Mouse (Mus musculus) cerebellum, adult 18-20 months (tissue): ENCODE data around the gene Clcn5.

Experiments
- DNase-seq, 2 experiments: peaks; one replicate each; pipeline ENCODE4 v3.0.0; 2021

The Clcn5 gene

GRCm38 (mm10) chrX:7190816-7191215, 128.3 kb downstream of the Clcn5 start:
- DNase-seq = no peak

GRCm38 (mm10) chrX:7188311-7188807, 130.8 kb downstream of the Clcn5 start:
- DNase-seq = peak; percentile 64 to 76

GRCm38 (mm10) chrX:7187455-7188310, 131.5 kb downstream of the Clcn5 start:
- DNase-seq = peak; percentile 12 to 26

- no peak for DNase-seq
Measured at GRCm38 (mm10) chrX:7170156-7170555, 149.0 kb downstream of the Clcn5 start.

GRCm38 (mm10) chrX:7168799-7169198, 150.4 kb downstream of the Clcn5 start:
- DNase-seq = no peak

- DNase-seq = no peak
Measured at GRCm38 (mm10) chrX:7157976-7158375, 161.2 kb downstream of the Clcn5 start.

- no peak for DNase-seq
Measured at GRCm38 (mm10) chrX:7156026-7156732, 163.0 kb downstream of the Clcn5 start.

- DNase-seq = no peak
Measured at GRCm38 (mm10) chrX:7150129-7150528, 169.0 kb downstream of the Clcn5 start.

GRCm38 (mm10) chrX:7146156-7146555, 173.0 kb downstream of the Clcn5 start:
- no peak for DNase-seq

- no peak for DNase-seq
Measured at GRCm38 (mm10) chrX:7121618-7122280, 197.4 kb downstream of the Clcn5 start.

- DNase-seq = no peak
Measured at GRCm38 (mm10) chrX:7114885-7115284, 204.3 kb downstream of the Clcn5 start.
